Mouse (Mus musculus): Measurements from ENCODE around the gene Srgap2. TPM values are rescaled to one million over a fixed set of nuclear protein-coding genes. Genes with fewer than 3 reads are reported as not detected.

Gene Srgap2
- polyA plus RNA-seq, 1 experiment: 6.0 TPM

GRCm38 (mm10) chr1:131427140-131427821 is 99.9 kb downstream of the Srgap2 start:
- DNase-seq (ENCODE audit: low read depth, low spot score): peak; percentile 14
- WGBS: 18% methylated on average over 5 of the region's 5 CpGs

GRCm38 (mm10) chr1:131423061-131423460 is 104.1 kb downstream of the Srgap2 start:
- DNase-seq (ENCODE audit: low read depth, low spot score): no peak
- whole genome bisulfite sequencing: 83% methylated on average over 3 of the region's 3 CpGs

- DNase-seq (ENCODE audit: low read depth, low spot score): no peak
These were observed 106.0 kb downstream of the Srgap2 start for GRCm38 (mm10) chr1:131421113-131421512.

- no peak for DNase-seq (ENCODE audit: low read depth, low spot score)
- 89% methylated on average over 4 of the region's 4 CpGs for WGBS
These were observed 106.5 kb downstream of the Srgap2 start for GRCm38 (mm10) chr1:131420660-131421059.

- no peak for DNase-seq (ENCODE audit: low read depth, low spot score)
- WGBS: 32% methylated on average over 3 of the region's 3 CpGs
These were observed 107.8 kb downstream of the Srgap2 start for GRCm38 (mm10) chr1:131419307-131419706.

GRCm38 (mm10) chr1:131417821-131418660 is 109.1 kb downstream of the Srgap2 start:
- DNase-seq (ENCODE audit: low read depth, low spot score): no peak
- WGBS: 87% methylated on average over 5 of the region's 5 CpGs

GRCm38 (mm10) chr1:131417059-131417750 is 109.9 kb downstream of the Srgap2 start:
- WGBS: 78% methylated on average over 5 of the region's 5 CpGs
- no peak for DNase-seq (ENCODE audit: low read depth, low spot score)

GRCm38 (mm10) chr1:131403567-131403966 is 123.6 kb downstream of the Srgap2 start:
- DNase-seq (ENCODE audit: low read depth, low spot score): no peak
- WGBS: 84% methylated on average over 3 of the region's 3 CpGs

GRCm38 (mm10) chr1:131400844-131401243 is 126.3 kb downstream of the Srgap2 start:
- no peak for DNase-seq (ENCODE audit: low read depth, low spot score)
- 66% methylated on average over 3 of the region's 3 CpGs for WGBS

GRCm38 (mm10) chr1:131398181-131398580 is 129.0 kb downstream of the Srgap2 start:
- DNase-seq (ENCODE audit: low read depth, low spot score): no peak

GRCm38 (mm10) chr1:131384406-131384805 is 142.7 kb downstream of the Srgap2 start:
- no peak for DNase-seq (ENCODE audit: low read depth, low spot score)
- WGBS: 12% methylated on average over 3 of the region's 3 CpGs

- DNase-seq (ENCODE audit: low read depth, low spot score): no peak
- WGBS: 75% methylated on average over 2 of the region's 2 CpGs
These were observed 145.0 kb downstream of the Srgap2 start for GRCm38 (mm10) chr1:131382184-131382583.

GRCm38 (mm10) chr1:131380254-131380653 is 146.9 kb downstream of the Srgap2 start:
- 18% methylated on average over 1 of the region's 1 CpGs for WGBS
- no peak for DNase-seq (ENCODE audit: low read depth, low spot score)

- no peak for DNase-seq (ENCODE audit: low read depth, low spot score)
- WGBS: 39% methylated on average over 1 of the region's 1 CpGs
These were observed 148.2 kb downstream of the Srgap2 start for GRCm38 (mm10) chr1:131378914-131379474.

GRCm38 (mm10) chr1:131378081-131378913 is 148.9 kb downstream of the Srgap2 start:
- DNase-seq (ENCODE audit: low read depth, low spot score): peak; percentile 29
- WGBS: 18% methylated on average over 7 of the region's 7 CpGs

GRCm38 (mm10) chr1:131365832-131366231 is 161.3 kb downstream of the Srgap2 start:
- DNase-seq (ENCODE audit: low read depth, low spot score): no peak
- 67% methylated on average over 1 of the region's 1 CpGs for WGBS

GRCm38 (mm10) chr1:131364432-131364831 is 162.7 kb downstream of the Srgap2 start:
- 92% methylated on average over 3 of the region's 3 CpGs for WGBS
- DNase-seq (ENCODE audit: low read depth, low spot score): no peak

GRCm38 (mm10) chr1:131363887-131364286 is 163.3 kb downstream of the Srgap2 start:
- 80% methylated on average over 3 of the region's 3 CpGs for WGBS
- DNase-seq (ENCODE audit: low read depth, low spot score): no peak

- 95% methylated on average over 2 of the region's 2 CpGs for WGBS
- DNase-seq (ENCODE audit: low read depth, low spot score): no peak
These were observed 165.1 kb downstream of the Srgap2 start for GRCm38 (mm10) chr1:131362089-131362488.
